Mouse (Mus musculus): ENCODE results near the gene Oaz1. TPM values are rescaled to one million over a fixed set of nuclear protein-coding genes. Genes with fewer than 3 reads are reported as not detected.

The Oaz1 gene
- 100 to 1,000 TPM; 785 to 853 TPM for total RNA-seq (2021)
- long read RNA-seq, experiment 1, partial matches to known transcripts = 30 of 1,952 reads
- long read RNA-seq, experiment 1, other reads (novel, unspliced or antisense) = 1,920 of 1,952 reads
- long read RNA-seq, experiment 2, partial matches to known transcripts = 35 of 1,720 reads
- long read RNA-seq, experiment 2, other reads (novel, unspliced or antisense) = 1,683 of 1,720 reads

GRCm38 (mm10) chr10:80826151-80827062 is at the start of gene Oaz1:
Oaz1 (plus strand) TSS chr10:80826656.
- peak; percentile 95 to 97 for DNase-seq (ENCODE audit: low spot score in 2 of 2)

- no peak for DNase-seq (ENCODE audit: low spot score in 2 of 2)
Observed at GRCm38 (mm10) chr10:80777123-80777522, 49.3 kb upstream of the Oaz1 start.

- DNase-seq (ENCODE audit: low spot score in 2 of 2) = no peak
Observed at GRCm38 (mm10) chr10:80779565-80779964, 46.9 kb upstream of the Oaz1 start.

GRCm38 (mm10) chr10:80784302-80784701 is 42.2 kb upstream of the Oaz1 start:
- DNase-seq (ENCODE audit: low spot score in 2 of 2) = no peak

- no peak for DNase-seq (ENCODE audit: low spot score in 2 of 2)
Observed at GRCm38 (mm10) chr10:80784871-80785270, 41.6 kb upstream of the Oaz1 start.

GRCm38 (mm10) chr10:80785963-80786362 is 40.5 kb upstream of the Oaz1 start:
- DNase-seq (ENCODE audit: low spot score in 2 of 2) = no peak

- DNase-seq (ENCODE audit: low spot score in 2 of 2) = no peak
Observed at GRCm38 (mm10) chr10:80787517-80787916, 38.9 kb upstream of the Oaz1 start.

- DNase-seq (ENCODE audit: low spot score in 2 of 2) = no peak
Observed at GRCm38 (mm10) chr10:80790761-80791404, 35.6 kb upstream of the Oaz1 start.

- no peak for DNase-seq (ENCODE audit: low spot score in 2 of 2)
Observed at GRCm38 (mm10) chr10:80791476-80792174, 34.8 kb upstream of the Oaz1 start.

GRCm38 (mm10) chr10:80792175-80793032 is 34.1 kb upstream of the Oaz1 start:
- DNase-seq (ENCODE audit: low spot score in 2 of 2) = no peak

- no peak for DNase-seq (ENCODE audit: low spot score in 2 of 2)
Observed at GRCm38 (mm10) chr10:80793033-80793784, 33.2 kb upstream of the Oaz1 start.

- DNase-seq (ENCODE audit: low spot score in 2 of 2) = no peak
Observed at GRCm38 (mm10) chr10:80793803-80794202, 32.7 kb upstream of the Oaz1 start.

GRCm38 (mm10) chr10:80794750-80795149 is 31.7 kb upstream of the Oaz1 start:
- DNase-seq (ENCODE audit: low spot score in 2 of 2) = no peak

- no peak for DNase-seq (ENCODE audit: low spot score in 2 of 2)
Observed at GRCm38 (mm10) chr10:80796307-80796848, 30.1 kb upstream of the Oaz1 start.

- DNase-seq (ENCODE audit: low spot score in 2 of 2) = no peak
Observed at GRCm38 (mm10) chr10:80797186-80798149, 29.0 kb upstream of the Oaz1 start.

- DNase-seq (ENCODE audit: low spot score in 2 of 2) = peak; percentile 91 to 95
Observed at GRCm38 (mm10) chr10:80798150-80799006, 28.1 kb upstream of the Oaz1 start, which contains the start of the genes Sf3a2 and Plekhj1. Sf3a2 (plus strand) TSS chr10:80798198. Plekhj1 (minus strand) TSS chr10:80798626.

- no peak for DNase-seq (ENCODE audit: low spot score in 2 of 2)
Observed at GRCm38 (mm10) chr10:80799070-80799566, 27.3 kb upstream of the Oaz1 start.

Measured in gastrocnemius, postnatal 4 days (tissue).